Mouse (Mus musculus) cerebellum, adult 9-11 months (tissue): ENCODE results near the gene Vamp5.
A peak's percentile ranks its signal among the peaks of the same experiment; 100 is the strongest.

ENCODE experiments used
- DNase-seq: peaks from one replicate; pipeline ENCODE4 v3.0.0; 2022

Vamp5 gene

GRCm38 (mm10) chr6:72364009-72364408 is 16.3 kb downstream of the Vamp5 start:
- DNase-seq, result no peak

GRCm38 (mm10) chr6:72362132-72363028 is 17.9 kb downstream of the Vamp5 start:
- DNase-seq, result peak; percentile 98

- DNase-seq, result peak; percentile 30
These were observed 19.1 kb downstream of the Vamp5 start for GRCm38 (mm10) chr6:72361121-72361551.

- DNase-seq, result peak; percentile 50
These were observed 19.7 kb downstream of the Vamp5 start for GRCm38 (mm10) chr6:72360599-72360935.

- no peak for DNase-seq
These were observed 20.2 kb downstream of the Vamp5 start for GRCm38 (mm10) chr6:72359891-72360598.

GRCm38 (mm10) chr6:72359343-72359742 is 20.9 kb downstream of the Vamp5 start:
- DNase-seq, result peak; percentile 29

- DNase-seq, result peak; percentile 28
These were observed 22.0 kb downstream of the Vamp5 start for GRCm38 (mm10) chr6:72358086-72358764.

- DNase-seq, result peak; percentile 44
These were observed 22.8 kb downstream of the Vamp5 start for GRCm38 (mm10) chr6:72357164-72358079.

GRCm38 (mm10) chr6:72356001-72356532 is 24.2 kb downstream of the Vamp5 start:
- DNase-seq, result peak; percentile 61

- peak; percentile 78 for DNase-seq
These were observed 25.0 kb downstream of the Vamp5 start, which contains the start of gene Tmem150a for GRCm38 (mm10) chr6:72355066-72355911. TSS of gene Tmem150a (plus strand) at chr6:72355447.

GRCm38 (mm10) chr6:72354025-72354424 is 26.2 kb downstream of the Vamp5 start:
- DNase-seq, result no peak

GRCm38 (mm10) chr6:72352636-72353405 is 27.4 kb downstream of the Vamp5 start:
- DNase-seq, result no peak

GRCm38 (mm10) chr6:72350214-72350613 is 30.1 kb downstream of the Vamp5 start:
- DNase-seq, result no peak

GRCm38 (mm10) chr6:72348411-72348810 is 31.9 kb downstream of the Vamp5 start:
- DNase-seq, result peak; percentile 36

- DNase-seq, result peak; percentile 85
These were observed 32.9 kb downstream of the Vamp5 start, which contains the start of gene 0610030E20Rik for GRCm38 (mm10) chr6:72347166-72347941. TSS of gene 0610030E20Rik (plus strand) at chr6:72347317.

GRCm38 (mm10) chr6:72346261-72346660 is 34.0 kb downstream of the Vamp5 start:
- peak; percentile 30 for DNase-seq

GRCm38 (mm10) chr6:72345633-72346032 is 34.6 kb downstream of the Vamp5 start:
- DNase-seq, result no peak

- DNase-seq, result peak; percentile 94
These were observed 35.1 kb downstream of the Vamp5 start, which contains the start of gene Usp39 for GRCm38 (mm10) chr6:72345074-72345567. TSS of gene Usp39 (minus strand) at chr6:72345184.
